Mouse (Mus musculus): ENCODE results near the gene Srebf1.

DNA sequence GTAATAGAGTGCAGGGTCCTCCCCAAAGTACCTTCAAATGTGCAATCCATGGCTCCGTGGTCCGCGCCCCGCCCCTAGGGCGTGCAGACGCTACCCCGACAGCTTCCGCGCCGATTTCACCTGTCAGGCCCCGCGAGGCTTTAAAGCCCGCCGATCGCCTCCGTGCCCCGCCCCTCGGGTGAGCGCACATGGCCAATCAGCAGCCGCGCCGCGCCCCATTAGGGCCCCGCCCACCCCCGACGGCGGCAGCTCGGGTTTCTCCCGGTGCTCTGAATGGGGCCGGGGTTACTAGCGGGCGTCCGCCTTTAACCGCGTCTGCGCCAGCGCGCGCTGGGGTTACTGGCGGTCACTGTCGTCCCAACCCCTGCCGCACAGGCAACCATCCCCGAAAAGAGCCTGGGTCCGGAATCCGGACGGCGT, 12.1 kb downstream of the Srebf1 start:
- TF ChIP-seq CTCF (IDR thresholded peaks at IDR 0.05; ENCODE audit: extremely low read depth, insufficient read depth, insufficient read length, insufficient replicate concordance), result no peak
- TF ChIP-seq POLR2A (IDR thresholded peaks at IDR 0.05; ENCODE audit: low read depth, low read length), result no peak
